Mouse (Mus musculus) heart, embryonic 10.5 days (tissue): Measurements from ENCODE around the gene Atp6v0e. TPM values are rescaled to one million over a fixed set of nuclear protein-coding genes. Genes with fewer than 3 reads are reported as not detected.

Experiments
- DNase-seq: peaks from one replicate; pipeline ENCODE4 v3.0.0-alpha.2; 2017; ENCODE audit warnings: low spot score
- H3K27ac ChIP-seq: fragments of 300-500 bp; sonication (generic); 2 replicates; pipeline ENCODE4 v1.5.1; 2016; ENCODE audit warnings: mild to moderate bottlenecking
- H3K27me3 ChIP-seq: fragments of 300-500 bp; sonication (generic); 2 replicates; pipeline ENCODE4 v1.6.1; 2016; ENCODE audit warnings: mild to moderate bottlenecking; ENCODE audit not compliant: poor library complexity, insufficient read depth, severe bottlenecking
- H3K36me3 ChIP-seq: fragments of 300-500 bp; sonication (generic); 2 replicates; pipeline ENCODE4 v1.6.1; 2016; ENCODE audit warnings: mild to moderate bottlenecking, moderate library complexity
- H3K4me1 ChIP-seq: fragments of 300-500 bp; sonication (generic); 2 replicates; pipeline ENCODE4 v1.6.1; 2016; ENCODE audit warnings: mild to moderate bottlenecking
- H3K4me3 ChIP-seq: fragments of 300-500 bp; sonication (generic); 2 replicates; pipeline ENCODE4 v1.5.1; 2016; ENCODE audit warnings: mild to moderate bottlenecking, moderate library complexity
- H3K9me3 ChIP-seq: fragments of 300-500 bp; sonication (generic); 2 replicates; pipeline ENCODE4 v1.6.1; 2016; ENCODE audit warnings: mild to moderate bottlenecking, moderate library complexity
- WGBS: fragments of 180-500 bp; shearing (Covaris S2); methylation state at CpG from one replicate; pipeline ENCODE4 v1.1.7; 2016; 5-methylcytosine and 5-hydroxymethylcytosine counted together
- polyA plus RNA-seq: library from polyadenylated mRNA; unstranded; fragments of >200 nt; fragmentation: Nextera tagmentation; extraction: Ambion mirVana; gene quantifications from 2 replicates; pipeline ENCODE4 v1.2.1, GENCODE M21; 2016

Gene Atp6v0e
- polyA plus RNA-seq, 1 experiment from 2014 or later: 189 TPM

GRCm38 (mm10) chr17:26676252-26676615 lies 13.2 kb downstream of the Atp6v0e start:
- Histone ChIP-seq H3K27me3 (no peaks in the 10 kb centered on the region), H3K36me3 (peaks cover 11% of the 10 kb centered on the region; the same call in 1 of the 2 replicates), H3K4me3 (peak overlapping the region; percentile 98), H3K27ac (peak overlapping the region; percentile 94), H3K9me3 (no peaks in the 10 kb centered on the region), H3K4me1 (peaks cover 24% of the 10 kb centered on the region; the same call in 1 of the 2 replicates)
- DNase-seq: peak; percentile 96
- WGBS: under 1% methylated on average over 30 of the region's 30 CpGs

DNA sequence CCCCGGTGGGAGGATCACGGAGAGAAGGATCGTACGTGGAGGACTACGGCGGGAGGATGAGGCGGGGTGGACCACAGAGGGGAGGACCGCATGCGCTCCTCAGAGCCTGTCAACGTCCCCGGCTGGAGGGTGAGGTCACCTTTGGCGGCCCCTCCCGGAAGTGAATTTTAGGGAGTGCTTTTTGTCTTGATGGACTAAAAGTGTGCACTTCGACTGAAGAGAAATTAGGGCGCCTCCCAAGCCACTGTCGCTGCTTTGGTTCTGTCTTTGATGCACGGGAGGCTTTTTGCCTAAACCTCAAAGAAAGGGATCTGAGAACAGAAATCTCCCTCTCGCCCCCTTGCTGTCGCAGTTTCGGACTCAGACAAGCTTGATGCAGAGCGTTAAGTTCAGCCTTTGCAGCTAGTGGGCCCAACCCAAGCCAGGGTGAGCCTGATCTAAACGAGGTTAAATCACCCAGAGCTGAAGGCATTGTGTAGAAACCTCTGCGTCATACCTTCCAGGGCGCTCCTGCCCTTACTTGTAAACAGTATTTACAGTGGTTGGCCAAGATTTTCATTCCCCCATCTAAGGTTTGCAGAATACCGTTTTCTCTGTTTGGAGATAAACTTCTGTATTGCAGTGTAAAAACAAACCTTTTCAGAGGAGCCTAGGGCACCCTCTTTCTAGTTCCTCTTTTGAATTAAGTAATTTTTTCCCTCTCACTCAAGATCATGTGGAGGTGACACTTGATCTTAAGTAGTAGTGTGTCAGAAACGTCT lies 13.8 kb downstream of the Atp6v0e start:
- peak overlapping the region; percentile 94 for H3K27ac ChIP-seq
- H3K9me3 ChIP-seq: 0 out of 2 replicates have a peak, but pooled peaks cover 2% of the 10 kb centered on the region
- DNase-seq: no peak
- H3K4me3 ChIP-seq: peak overlapping the region; percentile 98
- H3K36me3 ChIP-seq: peaks cover 17% of the 10 kb centered on the region; the same call in 1 of the 2 replicates
- WGBS: 2% methylated on average over 26 of the region's 26 CpGs
- no peaks in the 10 kb centered on the region for H3K27me3 ChIP-seq
- H3K4me1 ChIP-seq: peaks cover 24% of the 10 kb centered on the region; the same call in 1 of the 2 replicates

DNA sequence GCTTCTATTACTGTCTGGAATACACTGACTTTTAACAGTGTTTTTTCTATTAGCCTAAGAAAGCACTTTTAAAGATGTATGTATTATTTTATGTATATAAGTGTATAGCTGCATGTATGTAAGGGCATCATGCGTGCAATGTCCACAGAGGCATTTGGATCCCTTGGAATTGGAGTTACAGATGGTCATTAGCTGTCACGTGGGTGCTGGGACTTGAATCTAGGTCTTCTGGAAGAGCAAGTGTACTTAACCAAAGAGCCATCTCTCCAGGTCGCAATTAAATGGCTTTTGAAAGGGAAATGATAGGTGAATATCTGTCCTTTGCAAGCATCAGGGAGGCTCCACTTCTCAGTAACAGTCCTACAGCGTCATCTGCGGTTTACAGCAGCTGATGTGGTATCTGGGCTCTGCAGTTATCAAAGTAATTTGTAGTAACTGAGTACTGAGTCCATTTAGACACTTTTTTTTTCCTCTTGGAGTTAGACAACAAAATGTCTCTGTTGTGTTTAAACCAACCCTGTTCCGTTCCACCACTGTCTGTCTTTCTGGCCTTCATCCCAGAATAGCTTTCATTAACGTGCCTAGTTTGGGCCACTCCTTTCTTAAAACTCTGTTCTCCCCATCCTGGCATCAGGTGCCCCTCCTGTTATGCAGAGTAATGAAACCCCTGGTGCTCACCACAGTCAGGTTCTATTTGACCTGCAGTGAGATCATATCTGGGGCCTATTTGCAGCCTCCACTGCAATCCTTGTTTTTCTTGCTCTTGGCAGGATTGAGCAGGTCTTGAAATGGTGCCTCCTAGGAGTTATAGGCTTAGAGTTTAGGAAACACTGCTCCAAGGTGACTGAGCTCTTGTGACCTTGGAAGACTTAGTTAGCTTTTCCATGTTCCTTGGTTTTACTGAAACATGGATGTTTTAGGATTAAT lies 14.9 kb downstream of the Atp6v0e start:
- 90% methylated on average over 7 of the region's 7 CpGs for WGBS
- Histone ChIP-seq H3K4me1 (peaks cover 24% of the 10 kb centered on the region; the same call in 1 of the 2 replicates), H3K27ac (no peak overlapping the region), H3K27me3 (no peaks in the 10 kb centered on the region), H3K9me3 (0 out of 2 replicates have a peak, but pooled peaks cover 2% of the 10 kb centered on the region), H3K36me3 (peaks cover 24% of the 10 kb centered on the region; the same call in 1 of the 2 replicates), H3K4me3 (peak overlapping the region; percentile 98; the same call in 1 of the 2 replicates)
- no peak for DNase-seq

- 0 out of 2 replicates have a peak, but pooled peaks cover 2% of the 10 kb centered on the region for H3K9me3 ChIP-seq
- H3K27ac ChIP-seq: no peak overlapping the region
- no peaks in the 10 kb centered on the region for H3K27me3 ChIP-seq
- peaks cover 22% of the 10 kb centered on the region for H3K4me1 ChIP-seq
- no peak overlapping the region for H3K4me3 ChIP-seq
- no peak for DNase-seq
- peaks cover 39% of the 10 kb centered on the region; the same call in 1 of the 2 replicates for H3K36me3 ChIP-seq
- WGBS: 88% methylated on average over 6 of the region's 6 CpGs
Measured at GRCm38 (mm10) chr17:26681276-26681675, 18.2 kb downstream of the Atp6v0e start.

GRCm38 (mm10) chr17:26686334-26687000 lies 23.4 kb downstream of the Atp6v0e start:
- peaks cover 29% of the 10 kb centered on the region for H3K4me1 ChIP-seq
- DNase-seq: no peak
- peaks cover 25% of the 10 kb centered on the region; the same call in 1 of the 2 replicates for H3K36me3 ChIP-seq
- 87% methylated on average over 17 of the region's 17 CpGs for WGBS
- H3K9me3 ChIP-seq: 0 out of 2 replicates have a peak, but pooled peaks cover under 1% of the 10 kb centered on the region
- no peaks in the 10 kb centered on the region for H3K27me3 ChIP-seq
- no peak overlapping the region for H3K4me3 ChIP-seq
- no peak overlapping the region for H3K27ac ChIP-seq

- H3K27me3 ChIP-seq: no peaks in the 10 kb centered on the region
- DNase-seq: no peak
- peaks cover 12% of the 10 kb centered on the region; the same call in 1 of the 2 replicates for H3K36me3 ChIP-seq
- no peak overlapping the region for H3K27ac ChIP-seq
- no peaks in the 10 kb centered on the region for H3K9me3 ChIP-seq
- no peak overlapping the region for H3K4me3 ChIP-seq
- WGBS: 87% methylated on average over 8 of the region's 8 CpGs
- peaks cover 43% of the 10 kb centered on the region for H3K4me1 ChIP-seq
Measured at GRCm38 (mm10) chr17:26688795-26689735, 26.0 kb downstream of the Atp6v0e start.

DNA sequence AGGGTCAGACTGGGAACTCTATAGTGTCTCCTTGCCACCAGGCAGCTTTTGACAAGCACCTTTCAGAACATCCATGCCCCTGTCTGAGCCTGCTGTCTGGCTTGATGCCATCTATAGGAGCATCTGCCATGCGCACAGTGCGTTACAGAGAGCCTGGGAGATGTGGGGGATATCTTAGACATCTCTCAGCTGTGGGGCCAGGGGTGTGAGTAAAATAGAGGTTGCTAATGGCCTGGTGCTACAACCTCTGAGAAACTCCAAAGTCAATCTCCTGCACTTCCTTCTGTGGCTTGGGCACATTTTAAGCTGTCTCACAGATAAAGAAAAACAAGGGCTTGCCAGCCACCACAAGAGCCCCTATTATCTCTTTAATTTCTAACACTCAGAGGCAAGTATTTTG lies 26.8 kb downstream of the Atp6v0e start:
- Histone ChIP-seq H3K4me1 (peaks cover 46% of the 10 kb centered on the region), H3K27ac (no peak overlapping the region; the same call in 1 of the 2 replicates), H3K36me3 (peaks cover 10% of the 10 kb centered on the region; the same call in 1 of the 2 replicates), H3K27me3 (no peaks in the 10 kb centered on the region), H3K9me3 (no peaks in the 10 kb centered on the region), H3K4me3 (no peak overlapping the region)
- WGBS: 88% methylated on average over 2 of the region's 2 CpGs
- DNase-seq: no peak

GRCm38 (mm10) chr17:26690236-26690635 lies 27.2 kb downstream of the Atp6v0e start:
- Histone ChIP-seq H3K4me1 (peaks cover 46% of the 10 kb centered on the region), H3K36me3 (0 out of 2 replicates have a peak, but pooled peaks cover 6% of the 10 kb centered on the region), H3K4me3 (no peak overlapping the region), H3K9me3 (no peaks in the 10 kb centered on the region), H3K27ac (no peak overlapping the region; the same call in 1 of the 2 replicates), H3K27me3 (no peaks in the 10 kb centered on the region)
- DNase-seq: no peak
- 76% methylated on average over 5 of the region's 5 CpGs for WGBS

- Histone ChIP-seq H3K4me3 (no peak overlapping the region), H3K27me3 (no peaks in the 10 kb centered on the region), H3K4me1 (peaks cover 46% of the 10 kb centered on the region), H3K9me3 (no peaks in the 10 kb centered on the region), H3K27ac (0 out of 2 replicates have a peak overlapping the region, but pooled peaks have one; percentile 3), H3K36me3 (peaks cover 12% of the 10 kb centered on the region)
- DNase-seq: no peak
- 85% methylated on average over 7 of the region's 7 CpGs for WGBS
Measured at GRCm38 (mm10) chr17:26691110-26691509, 28.1 kb downstream of the Atp6v0e start.

DNA sequence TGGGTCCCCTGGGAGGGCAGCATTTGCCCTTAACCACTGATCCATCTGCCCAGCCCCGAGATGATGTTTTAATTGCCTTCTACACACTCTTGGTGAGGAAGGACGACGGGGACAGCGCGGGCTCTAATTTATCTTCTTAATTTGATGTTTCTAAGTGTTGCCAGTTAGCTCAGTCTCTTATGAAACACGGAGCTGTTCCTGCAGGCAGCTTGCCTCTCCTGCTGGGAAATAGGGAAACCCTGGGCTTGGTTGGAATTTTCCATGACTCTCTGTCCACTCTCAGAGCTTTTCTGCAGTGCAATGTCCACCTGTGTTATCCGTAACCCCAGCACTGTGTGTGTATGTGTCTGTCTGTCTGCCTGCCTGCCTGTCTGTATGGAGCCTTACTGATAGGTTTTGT lies 30.4 kb downstream of the Atp6v0e start:
- no peak overlapping the region for H3K27ac ChIP-seq
- 77% methylated on average over 7 of the region's 7 CpGs for WGBS
- H3K9me3 ChIP-seq: no peaks in the 10 kb centered on the region
- DNase-seq: no peak
- no peak overlapping the region for H3K4me3 ChIP-seq
- no peaks in the 10 kb centered on the region for H3K27me3 ChIP-seq
- H3K36me3 ChIP-seq: peaks cover 33% of the 10 kb centered on the region
- peaks cover 44% of the 10 kb centered on the region for H3K4me1 ChIP-seq

- Histone ChIP-seq H3K27ac (no peak overlapping the region), H3K4me1 (peaks cover 44% of the 10 kb centered on the region), H3K4me3 (no peak overlapping the region), H3K36me3 (peaks cover 40% of the 10 kb centered on the region), H3K27me3 (no peaks in the 10 kb centered on the region), H3K9me3 (no peaks in the 10 kb centered on the region)
- no peak for DNase-seq
- WGBS: 74% methylated on average over 7 of the region's 7 CpGs
Measured at GRCm38 (mm10) chr17:26694171-26694570, 31.1 kb downstream of the Atp6v0e start.
